ENCODE assay signal across 29 mouse cellular contexts in the genomic region with DNA sequence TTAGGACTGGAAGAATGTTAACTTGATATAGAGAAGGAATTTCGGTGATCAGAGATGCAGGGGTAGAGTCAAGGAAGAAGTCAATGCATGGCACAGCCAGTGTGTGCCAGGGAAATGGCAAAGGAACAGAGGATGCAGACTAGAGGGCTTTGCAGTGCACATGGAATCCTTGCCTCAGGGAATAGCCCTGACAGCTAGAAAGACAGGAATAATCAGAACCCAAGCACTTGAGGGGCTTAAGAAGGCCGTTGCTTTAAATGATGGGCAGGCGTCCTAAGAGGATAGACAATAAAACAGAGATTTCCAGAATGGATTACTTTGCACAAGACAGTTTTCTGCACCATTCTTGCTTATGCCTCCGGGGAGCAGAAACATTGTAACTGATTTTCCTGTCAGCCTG.
DNase-seq lines count a peak whose midpoint lies in the region; ATAC-seq and TF ChIP-seq lines count a peak whose summit lies in the region.
"Had no signal": no experiment of that assay in that cellular context is flagged by ENCODE, and none has a peak within 500 bp of the region (broad histone marks: within the 10 kb centered on the region; RNA-seq: fewer than 3 reads in every experiment).

No protein-coding gene starts in this region.

- no peak overlapping the region for H3K9ac ChIP-seq in midbrain, embryonic 12.5 days (replicated peaks)
- H3K9ac ChIP-seq in midbrain, postnatal 0 days (replicated peaks; ENCODE audit: low read length, poor library complexity, severe bottlenecking), result no peak overlapping the region
- no peak overlapping the region for H3K9ac ChIP-seq in midbrain, embryonic 15.5 days
- H3K9ac ChIP-seq: embryonic facial prominence, embryonic 13.5 days; forebrain, embryonic 12.5 days; forebrain, embryonic 15.5 days; heart, embryonic 13.5 days; hindbrain, embryonic 14.5 days had no signal

- H3K36me3 ChIP-seq in midbrain, embryonic 12.5 days, result no peaks in the 10 kb centered on the region
- H3K36me3 ChIP-seq in midbrain, postnatal 0 days (ENCODE audit: insufficient read depth, low read length), result no peaks in the 10 kb centered on the region
- H3K36me3 ChIP-seq in midbrain, embryonic 15.5 days (replicated peaks), result no peaks in the 10 kb centered on the region
- H3K36me3 ChIP-seq: embryonic facial prominence, embryonic 10.5 days; embryonic facial prominence, embryonic 13.5 days; forebrain, embryonic 12.5 days; forebrain, embryonic 15.5 days; G1E; heart, embryonic 13.5 days had no signal

- peak; percentile 62; the same call in 1 of the 2 replicates for ATAC-seq in midbrain, embryonic 12.5 days (ENCODE audit: low FRiP score, low read depth)
- ATAC-seq in midbrain, postnatal 0 days (ENCODE audit: low FRiP score), result no peak
- peak; percentile 74 for ATAC-seq in midbrain, embryonic 15.5 days (replicated peaks)
- ATAC-seq: forebrain, embryonic 15.5 days; hindbrain, postnatal 0 days; Patski had no signal

- WGBS in midbrain, embryonic 12.5 days, result 58% methylated on average over 4 of the region's 4 CpGs
- WGBS in midbrain, postnatal 0 days, result 42% methylated on average over 4 of the region's 4 CpGs
- 40% methylated on average over 4 of the region's 4 CpGs for WGBS in midbrain, embryonic 15.5 days

- no peak for TF ChIP-seq CTCF in midbrain, postnatal 0 days (IDR thresholded peaks at IDR 0.05)

- H3K4me2 ChIP-seq in midbrain, embryonic 12.5 days (replicated peaks), result no peak overlapping the region
- H3K4me2 ChIP-seq in midbrain, postnatal 0 days (ENCODE audit: low read depth, low read length, poor library complexity, severe bottlenecking), result no peak overlapping the region
- no peak overlapping the region for H3K4me2 ChIP-seq in midbrain, embryonic 15.5 days
- H3K4me2 ChIP-seq: embryonic facial prominence, embryonic 13.5 days; forebrain, embryonic 12.5 days; forebrain, embryonic 15.5 days; heart, embryonic 13.5 days; hindbrain, embryonic 14.5 days had no signal

- no peak overlapping the region for H3K4me3 ChIP-seq in midbrain, embryonic 12.5 days
- H3K4me3 ChIP-seq in midbrain, postnatal 0 days (ENCODE audit: low read depth, low read length), result no peak overlapping the region
- no peak overlapping the region for H3K4me3 ChIP-seq in midbrain, embryonic 15.5 days
- H3K4me3 ChIP-seq: embryonic facial prominence, embryonic 10.5 days; embryonic facial prominence, embryonic 13.5 days; erythroblast, embryonic 14.5 days; forebrain, embryonic 12.5 days; forebrain, embryonic 15.5 days; heart, embryonic 13.5 days had no signal

- DNase-seq in midbrain, postnatal 0 days (ENCODE audit: low spot score), result no peak
- DNase-seq in mesoderm, embryonic 11.5 days (ENCODE audit: low read depth, low spot score), result peak; percentile 19
- DNase-seq in kidney, adult 9 months, result no peak
- DNase-seq in right cerebral cortex, postnatal 10 days (ENCODE audit: low spot score in 2 of 2), result no peak
- DNase-seq: adrenal gland, postnatal 10 days; adrenal gland, postnatal 36 days; B cell, adult 2 months; cerebellum, adult 11 months; cerebellum, adult 2 months; cerebellum, postnatal 10 days; cerebellum, postnatal 36 days; embryo, embryonic 11 days; gastrocnemius, postnatal 25 days; heart, adult 18-20 months; heart, postnatal 14 days; heart, postnatal 4 days had no signal

- no peak overlapping the region for H3K27ac ChIP-seq in midbrain, embryonic 12.5 days (replicated peaks)
- no peak overlapping the region for H3K27ac ChIP-seq in midbrain, postnatal 0 days (ENCODE audit: low read depth, low read length)
- H3K27ac ChIP-seq in midbrain, embryonic 15.5 days, result no peak overlapping the region
- H3K27ac ChIP-seq: embryonic facial prominence, embryonic 10.5 days; embryonic facial prominence, embryonic 13.5 days; forebrain, embryonic 12.5 days; forebrain, embryonic 15.5 days; heart, embryonic 13.5 days; hindbrain, embryonic 14.5 days; hindbrain, postnatal 0 days had no signal

- no peaks in the 10 kb centered on the region for H3K9me3 ChIP-seq in midbrain, embryonic 12.5 days
- H3K9me3 ChIP-seq in midbrain, postnatal 0 days (ENCODE audit: low read length), result no peaks in the 10 kb centered on the region
- H3K9me3 ChIP-seq in midbrain, embryonic 15.5 days, result no peaks in the 10 kb centered on the region
- H3K9me3 ChIP-seq: embryonic facial prominence, embryonic 10.5 days; embryonic facial prominence, embryonic 13.5 days; forebrain, embryonic 12.5 days; forebrain, embryonic 15.5 days; G1E; heart, embryonic 13.5 days had no signal

- H3K4me1 ChIP-seq in midbrain, embryonic 12.5 days, result no peaks in the 10 kb centered on the region
- H3K4me1 ChIP-seq in midbrain, postnatal 0 days (ENCODE audit: insufficient read depth, low read length), result no peaks in the 10 kb centered on the region
- no peaks in the 10 kb centered on the region for H3K4me1 ChIP-seq in midbrain, embryonic 15.5 days
- H3K4me1 ChIP-seq: embryonic facial prominence, embryonic 13.5 days; forebrain, embryonic 12.5 days; forebrain, embryonic 15.5 days; heart, embryonic 13.5 days had no signal

- no peaks in the 10 kb centered on the region for H3K27me3 ChIP-seq in midbrain, embryonic 12.5 days
- no peaks in the 10 kb centered on the region for H3K27me3 ChIP-seq in midbrain, postnatal 0 days (ENCODE audit: insufficient read depth, low read length)
- no peaks in the 10 kb centered on the region for H3K27me3 ChIP-seq in midbrain, embryonic 15.5 days (replicated peaks)
- H3K27me3 ChIP-seq: CH12.LX; embryonic facial prominence, embryonic 13.5 days; forebrain, embryonic 12.5 days; forebrain, embryonic 15.5 days; heart, embryonic 13.5 days; Patski had no signal
